Mouse (Mus musculus) kidney, adult 2 months (tissue): ENCODE results near the gene Gna13.

Experiments
- CTCF ChIP-seq: fragments of 200-500 bp; conservative IDR thresholded peaks from 2 replicates; pipeline ENCODE4 v1.5.1; 2011; ENCODE audit warnings: low read depth, mild to moderate bottlenecking, control low read depth, low read length, moderate library complexity, mixed read lengths; ENCODE audit not compliant: insufficient read depth, insufficient read length
- POLR2A ChIP-seq: fragments of 200-500 bp; IDR thresholded peaks from one replicate; pipeline ENCODE4 v1.6.1; 2011; ENCODE audit warnings: low read depth, low read length, control low read depth

DNA sequence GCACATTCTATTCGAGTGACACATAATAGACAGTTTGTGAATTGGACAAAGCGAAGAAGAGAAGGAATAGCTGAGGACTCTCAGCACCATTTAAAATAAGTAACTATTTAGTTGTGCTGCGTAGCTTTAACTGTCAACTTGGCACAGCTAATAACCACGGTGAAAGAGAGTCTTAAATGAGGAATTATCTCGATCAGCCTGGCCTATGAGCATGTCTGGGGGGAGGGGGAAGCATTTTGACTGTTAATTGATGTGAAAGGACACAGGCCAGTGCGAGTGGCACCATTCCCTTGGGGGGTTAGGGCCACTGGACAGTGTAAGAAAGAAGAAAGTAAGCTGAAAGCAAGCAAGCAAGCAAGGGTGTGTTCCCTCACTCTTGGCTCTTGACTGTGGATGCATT lies 26.7 kb upstream of the Gna13 start:
- TF ChIP-seq CTCF (no peak), POLR2A (no peak)
